In the genomic region with DNA sequence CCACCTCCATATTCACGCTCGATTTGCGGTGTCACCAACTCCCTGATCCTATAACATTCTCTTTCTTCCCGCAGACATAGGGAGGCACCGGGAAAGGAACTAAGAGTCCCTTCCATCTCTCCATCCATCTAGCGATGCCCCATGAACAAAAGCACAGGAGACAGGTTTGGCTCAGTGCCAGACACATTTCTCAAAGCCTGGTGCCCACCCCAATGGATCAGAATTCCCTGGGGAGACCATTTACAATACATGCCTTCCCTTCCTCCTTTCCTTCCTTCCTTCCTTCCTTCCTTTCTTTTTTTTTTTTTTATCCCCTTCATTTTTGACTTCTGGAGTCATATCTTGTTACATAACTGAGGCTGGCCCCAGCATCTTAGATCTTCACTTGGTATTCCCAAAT, we compare ENCODE assay signal across 15 mouse cellular contexts. TPM values are rescaled to one million over a fixed set of nuclear protein-coding genes. Genes with fewer than 3 reads are reported as not detected.
DNase-seq lines count a peak whose midpoint lies in the region; ATAC-seq and TF ChIP-seq lines count a peak whose summit lies in the region.
"Had no signal": no experiment of that assay in that cellular context is flagged by ENCODE, and none has a peak within 500 bp of the region (broad histone marks: within the 10 kb centered on the region; RNA-seq: fewer than 3 reads in every experiment).

No protein-coding gene starts in this region.

- H3K4me3 ChIP-seq in heart, embryonic 13.5 days, result no peak overlapping the region
- H3K4me3 ChIP-seq in kidney, embryonic 14.5 days (ENCODE audit: low read length), result no peak overlapping the region
- no peak overlapping the region for H3K4me3 ChIP-seq in neural tube, embryonic 13.5 days
- H3K4me3 ChIP-seq in neural tube, embryonic 15.5 days (replicated peaks), result no peak overlapping the region
- no peak overlapping the region for H3K4me3 ChIP-seq in stomach, postnatal 0 days (ENCODE audit: low read depth, low read length)
- H3K4me3 ChIP-seq: forebrain, embryonic 15.5 days had no signal

- H3K27me3 ChIP-seq in heart, embryonic 13.5 days (replicated peaks), result peaks cover 86% of the 10 kb centered on the region
- H3K27me3 ChIP-seq in kidney, embryonic 14.5 days (ENCODE audit: control insufficient read depth, insufficient read depth, low read length), result peaks cover 13% of the 10 kb centered on the region; the same call in 1 of the 2 replicates
- peaks cover 51% of the 10 kb centered on the region for H3K27me3 ChIP-seq in neural tube, embryonic 13.5 days
- peaks cover 42% of the 10 kb centered on the region for H3K27me3 ChIP-seq in neural tube, embryonic 15.5 days (replicated peaks)
- H3K27me3 ChIP-seq in stomach, postnatal 0 days (ENCODE audit: control insufficient read depth, insufficient read depth, low read length), result no peaks in the 10 kb centered on the region

- TF ChIP-seq EP300 in stomach, postnatal 0 days (optimal IDR thresholded peaks at IDR 0.05), result no peak

- peaks cover 2% of the 10 kb centered on the region; the same call in 1 of the 2 replicates for H3K36me3 ChIP-seq in heart, embryonic 13.5 days
- H3K36me3 ChIP-seq in kidney, embryonic 14.5 days (ENCODE audit: control insufficient read depth, insufficient read depth, low read length), result no peaks in the 10 kb centered on the region
- no peaks in the 10 kb centered on the region for H3K36me3 ChIP-seq in neural tube, embryonic 13.5 days
- no peaks in the 10 kb centered on the region for H3K36me3 ChIP-seq in neural tube, embryonic 15.5 days
- peaks cover 2% of the 10 kb centered on the region; the same call in 1 of the 2 replicates for H3K36me3 ChIP-seq in stomach, postnatal 0 days (ENCODE audit: control insufficient read depth, insufficient read depth, low read length)
- H3K36me3 ChIP-seq: forebrain, embryonic 15.5 days had no signal

- H3K9me3 ChIP-seq in heart, embryonic 13.5 days, result no peaks in the 10 kb centered on the region
- H3K9me3 ChIP-seq in kidney, embryonic 14.5 days (ENCODE audit: control insufficient read depth, low read length), result no peaks in the 10 kb centered on the region
- H3K9me3 ChIP-seq in neural tube, embryonic 13.5 days, result no peaks in the 10 kb centered on the region
- no peaks in the 10 kb centered on the region for H3K9me3 ChIP-seq in neural tube, embryonic 15.5 days (replicated peaks)
- no peaks in the 10 kb centered on the region for H3K9me3 ChIP-seq in stomach, postnatal 0 days (ENCODE audit: control insufficient read depth, low read length)
- H3K9me3 ChIP-seq: forebrain, embryonic 15.5 days had no signal

- H3K4me2 ChIP-seq in heart, embryonic 13.5 days, result peak overlapping the region; percentile 39
- no peak overlapping the region; the same call in 1 of the 2 replicates for H3K4me2 ChIP-seq in kidney, embryonic 14.5 days (replicated peaks; ENCODE audit: low read depth, low read length)
- peak overlapping the region; percentile 11; the same call in 1 of the 2 replicates for H3K4me2 ChIP-seq in neural tube, embryonic 13.5 days
- H3K4me2 ChIP-seq in neural tube, embryonic 15.5 days, result no peak overlapping the region
- no peak overlapping the region; the same call in 1 of the 2 replicates for H3K4me2 ChIP-seq in stomach, postnatal 0 days (replicated peaks; ENCODE audit: low read depth)
- H3K4me2 ChIP-seq: forebrain, embryonic 15.5 days had no signal

- no peak overlapping the region for H3K9ac ChIP-seq in heart, embryonic 13.5 days
- H3K9ac ChIP-seq in kidney, embryonic 14.5 days (ENCODE audit: low read depth, low read length), result peak overlapping the region; percentile 2; the same call in 1 of the 2 replicates
- H3K9ac ChIP-seq in neural tube, embryonic 13.5 days, result no peak overlapping the region
- no peak overlapping the region for H3K9ac ChIP-seq in neural tube, embryonic 15.5 days (replicated peaks)
- 0 out of 2 replicates have a peak overlapping the region, but pooled peaks have one; percentile 9 for H3K9ac ChIP-seq in stomach, postnatal 0 days (ENCODE audit: low read length)
- H3K9ac ChIP-seq: forebrain, embryonic 15.5 days had no signal

- peaks cover 62% of the 10 kb centered on the region for H3K4me1 ChIP-seq in heart, embryonic 13.5 days
- H3K4me1 ChIP-seq in kidney, embryonic 14.5 days (ENCODE audit: control insufficient read depth, insufficient read depth, low read length), result peaks cover 47% of the 10 kb centered on the region
- H3K4me1 ChIP-seq in neural tube, embryonic 13.5 days (replicated peaks), result peaks cover 34% of the 10 kb centered on the region
- peaks cover 26% of the 10 kb centered on the region for H3K4me1 ChIP-seq in neural tube, embryonic 15.5 days
- peaks cover 3% of the 10 kb centered on the region for H3K4me1 ChIP-seq in stomach, postnatal 0 days (replicated peaks; ENCODE audit: control insufficient read depth, insufficient read depth)

- TF ChIP-seq CTCF in stomach, postnatal 0 days (IDR thresholded peaks at IDR 0.05; ENCODE audit: low read depth), result no peak

- WGBS in heart, embryonic 13.5 days, result 43% methylated on average over 6 of the region's 6 CpGs
- 41% methylated on average over 6 of the region's 6 CpGs for WGBS in kidney, embryonic 14.5 days
- WGBS in neural tube, embryonic 13.5 days, result 55% methylated on average over 6 of the region's 6 CpGs
- 35% methylated on average over 6 of the region's 6 CpGs for whole genome bisulfite sequencing in neural tube, embryonic 15.5 days
- WGBS in stomach, postnatal 0 days, result 60% methylated on average over 6 of the region's 6 CpGs

- no peak overlapping the region for H3K27ac ChIP-seq in heart, embryonic 13.5 days (replicated peaks)
- no peak overlapping the region for H3K27ac ChIP-seq in kidney, embryonic 14.5 days (ENCODE audit: low read depth, low read length)
- 0 out of 2 replicates have a peak overlapping the region, but pooled peaks have one; percentile 54 for H3K27ac ChIP-seq in neural tube, embryonic 13.5 days (replicated peaks)
- no peak overlapping the region for H3K27ac ChIP-seq in neural tube, embryonic 15.5 days (replicated peaks)
- H3K27ac ChIP-seq in stomach, postnatal 0 days (replicated peaks), result no peak overlapping the region; the same call in 1 of the 2 replicates
- H3K27ac ChIP-seq: forebrain, embryonic 15.5 days had no signal

- no peak for ATAC-seq in heart, embryonic 13.5 days (ENCODE audit: extremely low read depth, insufficient number of reproducible peaks, low FRiP score, low TSS enrichment)
- ATAC-seq in kidney, embryonic 14.5 days (ENCODE audit: low FRiP score, low TSS enrichment), result no peak
- no peak for ATAC-seq in neural tube, embryonic 13.5 days (ENCODE audit: low read depth)
- ATAC-seq in neural tube, embryonic 15.5 days (ENCODE audit: low FRiP score), result no peak
- ATAC-seq in stomach, postnatal 0 days (ENCODE audit: low FRiP score, low TSS enrichment), result no peak
- ATAC-seq: forebrain, embryonic 15.5 days had no signal

- DNase-seq in heart, adult 11 months, result no peak
- no peak for DNase-seq in kidney, postnatal 10 days
- no peak for DNase-seq in stomach, postnatal 0 days (ENCODE audit: low spot score)
- DNase-seq in embryo, embryonic 9.5 days (ENCODE audit: extremely low spot score), result no peak
- DNase-seq: adrenal gland, postnatal 36 days; gastrocnemius, postnatal 14 days; kidney, postnatal 14 days; right cerebral cortex, postnatal 4 days had no signal

RNA-seq across cellular contexts. Expression of a gene that starts 3.7 kb away (rescaled TPM):
- polyA plus RNA-seq in heart, embryonic 13.5 days (2015; fragmentation: Nextera tagmentation; extraction: Ambion mirVana), result 7.0 and 7.4 TPM in 2 replicates
- polyA plus RNA-seq in kidney, embryonic 14.5 days (2014; fragmentation: Nextera tagmentation; extraction: Ambion mirVana), result 6.3 and 8.8 TPM in 2 replicates
- 8.1 and 9.0 TPM in 2 replicates for polyA plus RNA-seq in neural tube, embryonic 13.5 days (2015; fragmentation: Nextera tagmentation; extraction: Ambion mirVana)
- polyA plus RNA-seq in neural tube, embryonic 15.5 days (2015; fragmentation: Nextera tagmentation; extraction: Ambion mirVana), result 9.5 and 12.6 TPM in 2 replicates
- polyA plus RNA-seq in stomach, postnatal 0 days (2015; fragmentation: Nextera tagmentation; extraction: Ambion mirVana), result 13.5 and 15.2 TPM in 2 replicates

RNA-seq across cellular contexts. Expression of a gene that starts 16.5 kb away (rescaled TPM):
- polyA plus RNA-seq in heart, embryonic 13.5 days (2015; fragmentation: Nextera tagmentation; extraction: Ambion mirVana), result not detected in 2 replicates
- polyA plus RNA-seq in kidney, embryonic 14.5 days (2014; fragmentation: Nextera tagmentation; extraction: Ambion mirVana), result not detected in 2 replicates
- not detected in 2 replicates for polyA plus RNA-seq in neural tube, embryonic 13.5 days (2015; fragmentation: Nextera tagmentation; extraction: Ambion mirVana)
- not detected in 2 replicates for polyA plus RNA-seq in neural tube, embryonic 15.5 days (2015; fragmentation: Nextera tagmentation; extraction: Ambion mirVana)
- polyA plus RNA-seq in stomach, postnatal 0 days (2015; fragmentation: Nextera tagmentation; extraction: Ambion mirVana), result not detected in 2 replicates
- polyA plus RNA-seq: forebrain, embryonic 15.5 days; limb, embryonic 14.5 days; midbrain, postnatal 0 days had no signal

RNA-seq across cellular contexts. Expression of a gene that starts 41.8 kb away (rescaled TPM):
- polyA plus RNA-seq in heart, embryonic 13.5 days (2015; fragmentation: Nextera tagmentation; extraction: Ambion mirVana), result 5.4 and 6.0 TPM in 2 replicates
- polyA plus RNA-seq in kidney, embryonic 14.5 days (2014; fragmentation: Nextera tagmentation; extraction: Ambion mirVana), result 6.0 and 7.2 TPM in 2 replicates
- 18.0 and 18.8 TPM in 2 replicates for polyA plus RNA-seq in neural tube, embryonic 13.5 days (2015; fragmentation: Nextera tagmentation; extraction: Ambion mirVana)
- polyA plus RNA-seq in neural tube, embryonic 15.5 days (2015; fragmentation: Nextera tagmentation; extraction: Ambion mirVana), result 19.3 and 23.1 TPM in 2 replicates
- 6.9 and 8.1 TPM in 2 replicates for polyA plus RNA-seq in stomach, postnatal 0 days (2015; fragmentation: Nextera tagmentation; extraction: Ambion mirVana)

RNA-seq across cellular contexts. Expression of a gene that starts 53.7 kb away (rescaled TPM):
- 0.08 and 0.09 TPM in 2 replicates for polyA plus RNA-seq in heart, embryonic 13.5 days (2015; fragmentation: Nextera tagmentation; extraction: Ambion mirVana)
- 0.58 and 0.73 TPM in 2 replicates for polyA plus RNA-seq in kidney, embryonic 14.5 days (2014; fragmentation: Nextera tagmentation; extraction: Ambion mirVana)
- polyA plus RNA-seq in neural tube, embryonic 13.5 days (2015; fragmentation: Nextera tagmentation; extraction: Ambion mirVana), result 0.17 and 0.18 TPM in 2 replicates
- polyA plus RNA-seq in neural tube, embryonic 15.5 days (2015; fragmentation: Nextera tagmentation; extraction: Ambion mirVana), result 0.20 and 0.22 TPM in 2 replicates
- 0.19 and 0.22 TPM in 2 replicates for polyA plus RNA-seq in stomach, postnatal 0 days (2015; fragmentation: Nextera tagmentation; extraction: Ambion mirVana)
- polyA plus RNA-seq: forebrain, embryonic 15.5 days had no signal

Comparison
In these comparisons a context has a peak if more than half of its experiments do, and no peak if none do; other contexts are left out.
1. H3K4me2 ChIP-seq: peak in heart, embryonic 13.5 days (single experiment) and neural tube, embryonic 13.5 days (single experiment); none in kidney, embryonic 14.5 days (single experiment), neural tube, embryonic 15.5 days (single experiment) and stomach, postnatal 0 days (single experiment).
2. H3K9ac ChIP-seq: peak in kidney, embryonic 14.5 days (single experiment) and stomach, postnatal 0 days (single experiment); none in heart, embryonic 13.5 days (single experiment), neural tube, embryonic 13.5 days (single experiment) and neural tube, embryonic 15.5 days (single experiment).